Mouse (Mus musculus) neural tube, embryonic 12.5 days (tissue): ENCODE results near the gene Ankrd33. TPM values are rescaled to one million over a fixed set of nuclear protein-coding genes. Genes with fewer than 3 reads are reported as not detected.
A peak's percentile ranks its signal among the peaks of the same experiment; 100 is the strongest.

Experiments used
- ATAC-seq: fragments of 200-750 bp; cut with Nextera tagmentation; 2 replicates; pipeline ENCODE4 v1.8.0; 2017; ENCODE audit warnings: low read depth, mild to moderate bottlenecking, moderate TSS enrichment, moderate library complexity; ENCODE audit not compliant: low FRiP score
- H3K27ac ChIP-seq: fragments of 300-500 bp; sonication (generic); 2 replicates; pipeline ENCODE4 v1.5.1; 2016
- H3K27me3 ChIP-seq: fragments of 300-500 bp; sonication (generic); replicated peaks from 2 replicates; pipeline ENCODE4 v1.6.1; 2016; ENCODE audit warnings: mild to moderate bottlenecking
- H3K36me3 ChIP-seq: fragments of 300-500 bp; sonication (generic); 2 replicates; pipeline ENCODE4 v1.6.1; 2016; ENCODE audit warnings: mild to moderate bottlenecking
- H3K4me1 ChIP-seq: fragments of 300-500 bp; sonication (generic); 2 replicates; pipeline ENCODE4 v1.6.1; 2016
- H3K4me2 ChIP-seq: fragments of 300-500 bp; sonication (generic); replicated peaks from 2 replicates; pipeline ENCODE4 v1.6.1; 2016; ENCODE audit warnings: mild to moderate bottlenecking
- H3K4me3 ChIP-seq: fragments of 300-500 bp; sonication (generic); 2 replicates; pipeline ENCODE4 v1.5.1; 2016
- H3K9ac ChIP-seq: fragments of 300-500 bp; sonication (generic); 2 replicates; pipeline ENCODE4 v1.6.1; 2016; ENCODE audit warnings: mild to moderate bottlenecking
- H3K9me3 ChIP-seq: fragments of 300-500 bp; sonication (generic); 2 replicates; pipeline ENCODE4 v1.6.1; 2016; ENCODE audit warnings: mild to moderate bottlenecking
- WGBS: fragments of 180-500 bp; shearing (Covaris S2); methylation state at CpG from one replicate; pipeline ENCODE4 v1.1.7; 2016; 5-methylcytosine and 5-hydroxymethylcytosine counted together
- polyA plus RNA-seq: library from polyadenylated mRNA; unstranded; fragments of >200 nt; fragmentation: Nextera tagmentation; extraction: Ambion mirVana; gene quantifications from 2 replicates; pipeline ENCODE4 v1.2.1, GENCODE M21; 2016

The Ankrd33 gene
- polyA plus RNA-seq, 1 experiment from 2014 or later = not detected

GRCm38 (mm10) chr15:101160591-101160990 is 45.0 kb downstream of the Ankrd33 start:
- Histone ChIP-seq H3K4me3 (no peak overlapping the region), H3K9me3 (no peaks in the 10 kb centered on the region), H3K27ac (no peak overlapping the region), H3K36me3 (no peaks in the 10 kb centered on the region), H3K4me2 (peak overlapping the region; percentile 49), H3K27me3 (no peaks in the 10 kb centered on the region), H3K4me1 (peaks cover 28% of the 10 kb centered on the region), H3K9ac (0 out of 2 replicates have a peak overlapping the region, but pooled peaks have one; percentile 29)
- peak; percentile 73; the same call in 1 of the 2 replicates for ATAC-seq
- 11% methylated on average over 7 of the region's 7 CpGs for WGBS

- Histone ChIP-seq H3K9ac (no peak overlapping the region), H3K27me3 (no peaks in the 10 kb centered on the region), H3K4me1 (peaks cover 28% of the 10 kb centered on the region), H3K4me2 (no peak overlapping the region), H3K27ac (no peak overlapping the region), H3K36me3 (no peaks in the 10 kb centered on the region), H3K4me3 (no peak overlapping the region), H3K9me3 (no peaks in the 10 kb centered on the region)
- WGBS = 83% methylated on average over 7 of the region's 7 CpGs
- no peak for ATAC-seq
Observed at GRCm38 (mm10) chr15:101161534-101161933, 46.0 kb downstream of the Ankrd33 start.

GRCm38 (mm10) chr15:101163056-101163458 is 47.5 kb downstream of the Ankrd33 start:
- Histone ChIP-seq H3K4me1 (peaks cover 28% of the 10 kb centered on the region), H3K27me3 (no peaks in the 10 kb centered on the region), H3K9ac (no peak overlapping the region), H3K36me3 (no peaks in the 10 kb centered on the region), H3K27ac (no peak overlapping the region), H3K4me3 (no peak overlapping the region), H3K4me2 (peak overlapping the region; percentile 8; the same call in 1 of the 2 replicates), H3K9me3 (no peaks in the 10 kb centered on the region)
- no peak for ATAC-seq
- 19% methylated on average over 15 of the region's 15 CpGs for WGBS

- no peak overlapping the region for H3K4me3 ChIP-seq
- no peak overlapping the region for H3K27ac ChIP-seq
- 60% methylated on average over 5 of the region's 5 CpGs for WGBS
- no peaks in the 10 kb centered on the region for H3K9me3 ChIP-seq
- no peak for ATAC-seq
- H3K36me3 ChIP-seq = no peaks in the 10 kb centered on the region
- H3K4me2 ChIP-seq = no peak overlapping the region
- H3K27me3 ChIP-seq = no peaks in the 10 kb centered on the region
- peaks cover 28% of the 10 kb centered on the region for H3K4me1 ChIP-seq
- no peak overlapping the region for H3K9ac ChIP-seq
Observed at GRCm38 (mm10) chr15:101163854-101164253, 48.3 kb downstream of the Ankrd33 start.

- WGBS = 62% methylated on average over 5 of the region's 5 CpGs
Observed at GRCm38 (mm10) chr15:101164291-101164690, 48.7 kb downstream of the Ankrd33 start.

GRCm38 (mm10) chr15:101165658-101166437 is 50.3 kb downstream of the Ankrd33 start:
- no peak overlapping the region for H3K4me3 ChIP-seq
- H3K27me3 ChIP-seq = no peaks in the 10 kb centered on the region
- H3K9me3 ChIP-seq = no peaks in the 10 kb centered on the region
- no peak overlapping the region for H3K27ac ChIP-seq
- H3K36me3 ChIP-seq = no peaks in the 10 kb centered on the region
- peaks cover 19% of the 10 kb centered on the region for H3K4me1 ChIP-seq
- no peak overlapping the region for H3K9ac ChIP-seq
- no peak for ATAC-seq
- no peak overlapping the region for H3K4me2 ChIP-seq
- WGBS = 77% methylated on average over 16 of the region's 16 CpGs

More at GRCm38 (mm10) chr15:101164291-101164690, 48.7 kb downstream of the Ankrd33 start:
- no peak overlapping the region for H3K9ac ChIP-seq
- H3K36me3 ChIP-seq = no peaks in the 10 kb centered on the region
- H3K9me3 ChIP-seq = no peaks in the 10 kb centered on the region
- ATAC-seq = no peak
- peaks cover 28% of the 10 kb centered on the region for H3K4me1 ChIP-seq
- H3K4me2 ChIP-seq = no peak overlapping the region
- H3K27ac ChIP-seq = no peak overlapping the region
- no peaks in the 10 kb centered on the region for H3K27me3 ChIP-seq
- H3K4me3 ChIP-seq = no peak overlapping the region

- Histone ChIP-seq H3K36me3 (no peaks in the 10 kb centered on the region), H3K9ac (no peak overlapping the region), H3K4me3 (no peak overlapping the region), H3K4me2 (no peak overlapping the region), H3K27me3 (no peaks in the 10 kb centered on the region), H3K4me1 (peaks cover 10% of the 10 kb centered on the region), H3K27ac (no peak overlapping the region), H3K9me3 (no peaks in the 10 kb centered on the region)
- 70% methylated on average over 11 of the region's 11 CpGs for WGBS
- no peak for ATAC-seq
Observed at GRCm38 (mm10) chr15:101167553-101167952, 52.0 kb downstream of the Ankrd33 start.

Other genes with a start within 250 kb of the Ankrd33 start
- 19.8 and 23.6 TPM in 2 replicates for gene Scn8a, start 245.9 kb upstream of the Ankrd33 start, polyA plus RNA-seq
- not detected in 2 replicates for gene Gm47841, start 68.4 kb upstream of the Ankrd33 start, polyA plus RNA-seq
- 0.55 and 0.84 TPM in 2 replicates for gene Fignl2, start 37.2 kb upstream of the Ankrd33 start, polyA plus RNA-seq
- gene Acvrl1, start 12.8 kb downstream of the Ankrd33 start, polyA plus RNA-seq = 8.3 and 10.2 TPM in 2 replicates
- 15.9 and 17.6 TPM in 2 replicates for gene Acvr1b, start 58.3 kb downstream of the Ankrd33 start, polyA plus RNA-seq
- 9.2 and 13.8 TPM in 2 replicates for gene Grasp, start 108.4 kb downstream of the Ankrd33 start, polyA plus RNA-seq
- gene Nr4a1, start 138.5 kb downstream of the Ankrd33 start, polyA plus RNA-seq = 6.8 and 7.5 TPM in 2 replicates
- 74.0 and 80.4 TPM in 2 replicates for gene Atg101, start 168.5 kb downstream of the Ankrd33 start, polyA plus RNA-seq
- 0.13 and 0.23 TPM in 2 replicates for gene 6030408B16Rik, start 177.5 kb downstream of the Ankrd33 start, polyA plus RNA-seq